Mouse (Mus musculus): ENCODE results near the gene Sdr42e1.

Sdr42e1 gene

GRCm38 (mm10) chr8:117660358-117661031 lies 13.0 kb downstream of the Sdr42e1 start:
- DNase-seq (ENCODE audit: low spot score), result peak; percentile 61

- no peak for DNase-seq (ENCODE audit: low spot score)
Measured at GRCm38 (mm10) chr8:117658990-117659389, 14.5 kb downstream of the Sdr42e1 start.

- DNase-seq (ENCODE audit: low spot score), result no peak
Measured at GRCm38 (mm10) chr8:117652318-117652717, 21.2 kb downstream of the Sdr42e1 start.

GRCm38 (mm10) chr8:117646440-117646839 lies 27.0 kb downstream of the Sdr42e1 start:
- DNase-seq (ENCODE audit: low spot score), result peak; percentile 83

GRCm38 (mm10) chr8:117646020-117646419 lies 27.5 kb downstream of the Sdr42e1 start:
- peak; percentile 76 for DNase-seq (ENCODE audit: low spot score)

- no peak for DNase-seq (ENCODE audit: low spot score)
Measured at GRCm38 (mm10) chr8:117645486-117645885, 28.0 kb downstream of the Sdr42e1 start.

- no peak for DNase-seq (ENCODE audit: low spot score)
Measured at GRCm38 (mm10) chr8:117639631-117640030, 33.9 kb downstream of the Sdr42e1 start.

- DNase-seq (ENCODE audit: low spot score), result no peak
Measured at GRCm38 (mm10) chr8:117637462-117637861, 36.0 kb downstream of the Sdr42e1 start.

- DNase-seq (ENCODE audit: low spot score), result no peak
Measured at GRCm38 (mm10) chr8:117634406-117634805, 39.1 kb downstream of the Sdr42e1 start.

- no peak for DNase-seq (ENCODE audit: low spot score)
Measured at GRCm38 (mm10) chr8:117632532-117632931, 41.0 kb downstream of the Sdr42e1 start.

- no peak for DNase-seq (ENCODE audit: low spot score)
Measured at GRCm38 (mm10) chr8:117627096-117627495, 46.4 kb downstream of the Sdr42e1 start.

GRCm38 (mm10) chr8:117626040-117626838 lies 47.2 kb downstream of the Sdr42e1 start:
- peak; percentile 17 for DNase-seq (ENCODE audit: low spot score)

- DNase-seq (ENCODE audit: low spot score), result no peak
Measured at GRCm38 (mm10) chr8:117612861-117613260, 60.6 kb downstream of the Sdr42e1 start.

Data from yolk sac, embryonic 10.5 days (tissue).